Mouse (Mus musculus) hindlimb bud, embryonic 11.5 days (tissue): ENCODE results near the gene Vmn1r139.
"Not testable (repeated sequence)": the region's sequence is repeated elsewhere in the genome, so short reads cannot be mapped to it uniquely, and the experiment has no call there.

Source experiments
- DNase-seq: peaks from one replicate; pipeline ENCODE4 v3.0.0-alpha.2; 2012; ENCODE audit warnings: low read depth, low spot score; ENCODE audit errors: extremely low spot score

Vmn1r139 gene

DNA sequence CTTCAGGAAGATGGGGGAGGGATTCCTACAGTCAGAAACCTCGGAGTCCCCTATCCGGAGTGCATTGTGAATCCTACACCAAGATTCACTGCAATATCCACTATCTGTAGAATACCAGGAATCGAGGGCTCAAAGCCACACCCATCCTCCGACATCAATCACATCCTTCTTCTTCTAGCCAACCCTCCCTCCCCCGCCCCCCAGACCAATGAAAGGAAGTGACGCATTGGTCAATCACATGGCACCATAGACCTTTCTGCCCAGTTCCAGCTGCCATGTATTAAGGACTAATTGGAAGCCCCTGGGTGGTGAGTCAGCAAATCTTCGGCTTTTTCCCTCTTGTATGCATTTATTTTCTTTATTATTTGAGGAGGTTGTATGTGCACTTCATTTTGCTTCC, at the start of gene Vmn1r139:
Gene Vmn1r139, plus strand, starts transcription at position 301 of the 400 bp plus-strand sequence.
- DNase-seq = not testable (repeated sequence)

DNA sequence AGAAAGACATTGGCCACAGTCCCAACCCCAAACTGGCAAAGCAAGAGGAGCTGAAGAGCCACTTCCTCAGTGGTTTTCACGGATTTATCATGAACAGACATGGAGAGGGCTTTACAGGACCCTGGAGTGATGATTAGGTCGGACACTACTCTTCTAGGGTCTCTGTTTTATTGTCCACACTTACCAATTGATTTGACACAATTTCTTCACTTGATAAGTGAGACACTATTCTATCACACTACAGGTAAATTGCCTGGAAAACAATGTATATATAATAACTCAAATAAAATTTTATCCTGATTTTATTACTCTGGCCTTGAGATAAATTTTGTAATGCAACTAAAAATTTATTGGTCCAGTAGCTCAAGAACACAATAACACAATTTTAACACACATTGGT, 40.1 kb upstream of the Vmn1r139 start, which contains the start of gene Vmn1r138:
Gene Vmn1r138, minus strand, starts transcription at position 101 of the 400 bp plus-strand sequence.
- DNase-seq = not testable (repeated sequence)

DNA sequence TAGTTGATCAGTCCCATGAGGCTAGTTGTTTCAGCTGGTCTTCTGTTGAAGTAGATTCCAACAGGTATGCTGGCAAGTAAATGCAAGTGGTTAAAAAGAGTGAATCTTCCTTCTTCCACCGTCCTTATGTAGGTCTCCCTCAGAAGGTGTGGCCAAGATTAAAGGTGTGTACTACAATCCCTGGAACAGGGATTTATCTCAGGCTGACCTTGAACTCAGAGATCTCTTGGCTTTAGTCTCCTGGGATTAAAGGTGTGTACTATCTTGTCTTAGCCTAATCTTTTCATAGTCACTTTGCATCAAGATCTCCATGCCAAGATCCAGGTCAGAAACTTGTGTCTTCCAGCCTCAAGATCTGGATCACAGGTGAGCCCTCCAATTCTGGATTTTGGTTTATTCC, 12.7 kb upstream of the Vmn1r139 start, which contains the start of gene Gm6176:
Gene Gm6176, minus strand, starts transcription at position 101 of the 400 bp plus-strand sequence.
- not testable (repeated sequence) for DNase-seq

DNA sequence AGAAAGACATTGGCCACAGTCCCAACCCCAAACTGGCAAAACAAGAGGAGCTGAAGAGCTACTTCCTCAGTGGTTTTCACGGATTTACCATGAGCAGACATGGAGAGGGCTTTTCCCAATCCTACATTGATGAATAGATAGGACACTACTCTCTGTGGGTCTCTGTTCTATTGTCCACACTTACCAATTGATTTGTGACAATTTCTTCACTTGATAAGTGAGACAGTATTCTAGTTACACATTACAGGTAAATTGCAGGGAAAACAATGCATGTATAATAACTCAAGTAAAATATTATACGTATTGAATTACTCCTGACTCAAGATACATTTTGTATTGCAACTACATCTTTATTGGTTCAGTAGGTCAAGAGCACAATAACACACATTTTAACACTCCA, 49.3 kb downstream of the Vmn1r139 start, which contains the start of gene Gm16451:
Gene Gm16451, minus strand, starts transcription at position 101 of the 400 bp plus-strand sequence.
- DNase-seq = not testable (repeated sequence)

DNA sequence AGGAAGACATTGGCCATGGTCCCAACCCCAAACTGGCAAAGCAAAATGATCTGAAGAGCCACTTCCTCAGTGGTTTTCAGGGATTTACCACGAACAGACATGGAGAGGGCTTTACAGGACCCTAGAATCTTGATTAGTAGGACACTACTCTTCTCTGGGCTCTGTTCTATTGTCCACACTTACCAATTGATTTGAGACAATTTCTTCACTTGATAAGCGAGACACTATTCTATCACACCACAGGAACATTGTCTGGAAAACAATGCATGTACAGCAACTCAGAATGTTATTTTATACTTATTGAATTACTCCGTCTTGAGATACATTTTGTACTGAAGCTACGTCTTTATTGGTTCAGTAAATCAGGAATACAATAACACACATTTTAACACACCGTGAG, 65.8 kb downstream of the Vmn1r139 start, which contains the start of gene Gm10666:
Gene Gm10666, minus strand, starts transcription at position 101 of the 400 bp plus-strand sequence.
- DNase-seq = not testable (repeated sequence)
